Mouse (Mus musculus): ENCODE data around the gene Mlst8. TPM values are rescaled to one million over a fixed set of nuclear protein-coding genes. Genes with fewer than 3 reads are reported as not detected.

The Mlst8 gene
- total RNA-seq (2014; fragmentation: Nextera tagmentation) (5.2 and 7.0 TPM in 2 replicates), total RNA-seq (2017) (17.2 and 19.7 TPM in 2 replicates), polyA plus RNA-seq (2012) (6.4 and 7.1 TPM in 2 replicates)

DNA sequence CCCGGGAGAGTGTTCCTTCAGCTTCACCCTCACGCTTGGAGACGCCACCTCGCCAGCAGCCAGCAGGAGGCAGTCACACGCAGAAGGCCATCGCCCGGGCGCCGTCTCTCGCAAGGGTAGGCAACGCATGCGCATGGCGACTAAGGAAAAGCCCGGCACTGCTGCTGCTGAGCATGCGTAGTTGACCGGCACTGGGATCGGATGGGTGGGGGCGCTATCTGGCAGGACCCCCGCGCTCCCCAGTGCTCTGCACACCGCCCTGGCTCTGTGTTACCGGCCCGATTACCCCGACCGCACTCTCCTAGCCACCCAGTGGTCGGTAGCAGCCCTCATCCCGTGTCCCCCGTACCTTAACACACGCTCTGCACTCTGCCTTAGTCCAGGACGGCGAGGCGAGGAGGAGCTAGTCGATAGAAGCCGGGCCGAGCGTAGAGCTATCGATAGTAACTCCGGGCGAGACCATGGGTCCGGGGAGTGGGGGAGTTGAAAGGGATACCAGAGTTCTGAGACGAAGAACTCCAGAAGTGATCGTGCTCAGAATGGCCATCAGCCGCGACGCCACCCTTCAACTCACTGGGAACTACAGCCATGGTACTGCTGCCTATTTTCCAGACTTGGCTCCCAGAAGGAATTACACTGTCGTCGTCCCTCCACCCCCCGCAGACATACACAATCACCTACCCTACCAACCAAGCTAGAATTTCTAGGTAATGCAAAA is at the start of gene Mlst8:
TSS of gene Mlst8 (minus strand) at position 416 of the 718 bp plus-strand sequence.
- peak; percentile 90 for DNase-seq (ENCODE audit: low spot score)
- Histone ChIP-seq H3K4me1 (ENCODE audit: insufficient read depth, low read depth, low read length) (peaks cover 50% of the 10 kb centered on the region), H3K36me3 (replicated peaks) (peaks cover 45% of the 10 kb centered on the region), H3K9me3 (replicated peaks) (no peaks in the 10 kb centered on the region), H3K27me3 (ENCODE audit: insufficient read depth, low read length) (0 out of 2 replicates have a peak, but pooled peaks cover 3% of the 10 kb centered on the region), H3K4me3 (ENCODE audit: low read depth, low read length) (peak within 1 kb of the TSS; percentile 96)
- ATAC-seq (ENCODE audit: extremely low read depth, insufficient number of reproducible peaks, low FRiP score, poor library complexity, severe bottlenecking), result peak; percentile 74
- TF ChIP-seq POLR2AphosphoS5 (IDR thresholded peaks at IDR 0.05; ENCODE audit: insufficient replicate concordance, low read depth, low read length) (no peak), TAL1 (conservative IDR thresholded peaks at IDR 0.05; ENCODE audit: low read depth, low read length) (no peak), GATA2 (IDR thresholded peaks at IDR 0.05; ENCODE audit: borderline replicate concordance, low read depth, low read length) (no peak), CTCF (IDR thresholded peaks at IDR 0.05; ENCODE audit: low read depth, low read length) (peak; percentile 81), GATA1 (IDR thresholded peaks at IDR 0.05; ENCODE audit: borderline replicate concordance, low read length) (no peak)

GRCm38 (mm10) chr17:24528560-24528918 is 49.7 kb upstream of the Mlst8 start:
- TF ChIP-seq TAL1 (conservative IDR thresholded peaks at IDR 0.05; ENCODE audit: low read depth, low read length) (no peak), POLR2AphosphoS5 (IDR thresholded peaks at IDR 0.05; ENCODE audit: insufficient replicate concordance, low read depth, low read length) (no peak), GATA2 (IDR thresholded peaks at IDR 0.05; ENCODE audit: borderline replicate concordance, low read depth, low read length) (no peak), CTCF (IDR thresholded peaks at IDR 0.05; ENCODE audit: low read depth, low read length) (no peak), GATA1 (IDR thresholded peaks at IDR 0.05; ENCODE audit: borderline replicate concordance, low read length) (no peak)
- peaks cover 4% of the 10 kb centered on the region; the same call in 1 of the 2 replicates for H3K27me3 ChIP-seq (ENCODE audit: insufficient read depth, low read length)
- ATAC-seq (ENCODE audit: extremely low read depth, insufficient number of reproducible peaks, low FRiP score, poor library complexity, severe bottlenecking), result no peak
- peak overlapping the region; percentile 90 for H3K4me3 ChIP-seq (ENCODE audit: low read depth, low read length)
- no peak for DNase-seq (ENCODE audit: low spot score)
- H3K36me3 ChIP-seq (replicated peaks), result peaks cover 60% of the 10 kb centered on the region
- H3K4me1 ChIP-seq (ENCODE audit: insufficient read depth, low read depth, low read length), result peaks cover 67% of the 10 kb centered on the region
- H3K9me3 ChIP-seq (replicated peaks), result no peaks in the 10 kb centered on the region

DNA sequence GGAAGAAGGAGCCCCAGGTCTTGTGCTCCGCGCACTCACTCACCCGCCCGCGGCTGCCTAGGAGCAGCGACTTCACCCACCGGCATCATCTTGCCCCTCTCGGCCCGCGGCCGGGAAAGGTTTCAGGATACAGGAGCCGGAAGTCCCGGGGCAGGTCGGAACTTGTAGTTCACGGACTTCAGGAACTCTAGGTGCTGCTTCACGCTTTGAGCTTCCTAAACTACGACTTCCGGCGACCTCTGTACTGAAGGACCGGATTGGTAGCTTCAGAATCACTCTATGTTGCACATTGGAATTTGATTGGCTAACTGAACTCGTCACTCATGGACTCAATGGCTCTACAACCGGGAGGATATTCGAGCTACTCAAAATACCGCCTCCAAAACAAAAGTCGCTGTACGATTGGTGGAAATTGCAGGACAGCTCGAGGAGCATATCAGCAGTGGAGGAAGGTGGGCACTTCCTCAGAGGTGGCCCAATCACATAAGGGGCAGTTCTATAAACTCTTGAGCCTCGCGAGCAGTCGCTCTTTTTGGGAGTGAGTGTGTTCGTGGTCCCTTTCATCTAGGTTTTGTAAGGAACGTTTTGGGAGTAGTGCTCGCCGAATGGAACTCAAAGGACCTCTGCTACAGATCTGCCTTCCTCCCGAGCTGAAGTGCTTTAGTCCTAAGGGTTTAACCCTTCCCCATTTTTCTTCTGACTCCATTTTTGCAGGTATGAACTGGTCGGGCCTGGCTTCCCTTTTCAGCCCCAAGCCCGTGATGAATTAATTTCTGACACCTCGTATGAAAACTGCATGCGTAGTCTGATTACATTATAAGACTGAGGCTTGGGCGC is 49.1 kb upstream of the Mlst8 start, which contains the start of gene Traf7:
TSS of gene Traf7 (minus strand) at position 216 of the 837 bp plus-strand sequence.
- Histone ChIP-seq H3K4me1 (ENCODE audit: insufficient read depth, low read depth, low read length) (peaks cover 61% of the 10 kb centered on the region), H3K27me3 (ENCODE audit: insufficient read depth, low read length) (peaks cover 1% of the 10 kb centered on the region; the same call in 1 of the 2 replicates), H3K9me3 (replicated peaks) (no peaks in the 10 kb centered on the region), H3K36me3 (replicated peaks) (peaks cover 65% of the 10 kb centered on the region), H3K4me3 (ENCODE audit: low read depth, low read length) (peak within 1 kb of the TSS; percentile 90)
- DNase-seq (ENCODE audit: low spot score) (peak; percentile 100), ATAC-seq (ENCODE audit: extremely low read depth, insufficient number of reproducible peaks, low FRiP score, poor library complexity, severe bottlenecking) (peak; percentile 90)
- TF ChIP-seq POLR2AphosphoS5 (IDR thresholded peaks at IDR 0.05; ENCODE audit: insufficient replicate concordance, low read depth, low read length), result peak; percentile 97; the same call in 1 of the 2 replicates
- TF ChIP-seq GATA2 (IDR thresholded peaks at IDR 0.05; ENCODE audit: borderline replicate concordance, low read depth, low read length), result no peak

- ATAC-seq (ENCODE audit: extremely low read depth, insufficient number of reproducible peaks, low FRiP score, poor library complexity, severe bottlenecking) (no peak), DNase-seq (ENCODE audit: low spot score) (no peak)
- TF ChIP-seq TAL1 (conservative IDR thresholded peaks at IDR 0.05; ENCODE audit: low read depth, low read length) (no peak), POLR2AphosphoS5 (IDR thresholded peaks at IDR 0.05; ENCODE audit: insufficient replicate concordance, low read depth, low read length) (no peak)
- H3K27me3 ChIP-seq (ENCODE audit: insufficient read depth, low read length), result no peaks in the 10 kb centered on the region
- no peaks in the 10 kb centered on the region for H3K9me3 ChIP-seq (replicated peaks)
- peak overlapping the region; percentile 90 for H3K4me3 ChIP-seq (ENCODE audit: low read depth, low read length)
- peaks cover 54% of the 10 kb centered on the region for H3K4me1 ChIP-seq (ENCODE audit: insufficient read depth, low read depth, low read length)
- peaks cover 68% of the 10 kb centered on the region for H3K36me3 ChIP-seq (replicated peaks)
These were observed 48.4 kb upstream of the Mlst8 start for GRCm38 (mm10) chr17:24527315-24527714.

DNA sequence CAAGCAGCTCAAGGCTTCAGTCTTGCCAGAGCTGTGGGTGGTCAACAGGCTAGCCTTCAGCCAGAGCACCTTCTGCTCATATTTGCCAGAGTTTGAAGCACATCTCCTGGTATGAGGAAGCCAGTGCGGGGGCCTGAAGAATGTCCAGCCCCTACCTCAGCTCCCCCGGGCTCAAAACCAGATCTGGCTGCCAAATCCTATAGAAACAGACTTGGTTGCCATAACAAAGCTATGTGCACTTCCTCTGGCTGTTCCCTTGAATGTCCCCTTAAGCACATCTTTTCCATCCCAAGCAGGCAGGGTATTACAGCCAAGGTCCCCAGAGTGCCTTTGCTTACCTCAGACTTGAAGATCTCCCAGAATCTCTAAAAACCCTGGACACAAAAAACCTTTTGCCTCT is 45.9 kb upstream of the Mlst8 start:
- ATAC-seq (ENCODE audit: extremely low read depth, insufficient number of reproducible peaks, low FRiP score, poor library complexity, severe bottlenecking), result no peak
- no peaks in the 10 kb centered on the region for H3K27me3 ChIP-seq (ENCODE audit: insufficient read depth, low read length)
- TF ChIP-seq GATA1 (IDR thresholded peaks at IDR 0.05; ENCODE audit: borderline replicate concordance, low read length), result no peak
- no peak for TF ChIP-seq GATA2 (IDR thresholded peaks at IDR 0.05; ENCODE audit: borderline replicate concordance, low read depth, low read length)
- TF ChIP-seq CTCF (IDR thresholded peaks at IDR 0.05; ENCODE audit: low read depth, low read length), result no peak
- TF ChIP-seq POLR2AphosphoS5 (IDR thresholded peaks at IDR 0.05; ENCODE audit: insufficient replicate concordance, low read depth, low read length), result no peak
- no peak for TF ChIP-seq TAL1 (conservative IDR thresholded peaks at IDR 0.05; ENCODE audit: low read depth, low read length)
- no peak for DNase-seq (ENCODE audit: low spot score)
- H3K36me3 ChIP-seq (replicated peaks), result peaks cover 77% of the 10 kb centered on the region
- no peak overlapping the region for H3K4me3 ChIP-seq (ENCODE audit: low read depth, low read length)
- no peaks in the 10 kb centered on the region for H3K9me3 ChIP-seq (replicated peaks)
- H3K4me1 ChIP-seq (ENCODE audit: insufficient read depth, low read depth, low read length), result peaks cover 56% of the 10 kb centered on the region

DNA sequence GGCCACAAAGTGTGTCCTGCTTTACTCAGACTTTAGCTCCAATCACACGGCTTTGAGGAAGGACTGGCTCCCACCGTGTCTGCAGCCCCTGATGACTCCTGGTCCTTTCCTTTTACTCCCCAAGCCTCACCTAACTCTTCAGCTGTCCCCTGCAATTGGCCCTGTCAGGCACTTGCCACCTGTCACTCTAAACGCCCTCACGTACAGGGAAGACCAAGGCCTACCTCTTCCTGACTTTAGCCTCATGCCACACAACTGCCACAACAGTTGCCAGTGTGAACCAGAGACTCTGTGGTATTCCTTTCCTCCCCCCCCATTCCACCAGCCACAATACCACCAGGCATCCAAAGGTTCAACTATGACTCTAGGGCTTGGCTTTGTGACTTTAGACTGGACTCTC is 41.6 kb upstream of the Mlst8 start:
- no peak overlapping the region for H3K4me3 ChIP-seq (ENCODE audit: low read depth, low read length)
- DNase-seq (ENCODE audit: low spot score), result no peak
- ATAC-seq (ENCODE audit: extremely low read depth, insufficient number of reproducible peaks, low FRiP score, poor library complexity, severe bottlenecking), result no peak
- TF ChIP-seq TAL1 (conservative IDR thresholded peaks at IDR 0.05; ENCODE audit: low read depth, low read length), result no peak
- no peak for TF ChIP-seq GATA2 (IDR thresholded peaks at IDR 0.05; ENCODE audit: borderline replicate concordance, low read depth, low read length)
- no peak for TF ChIP-seq GATA1 (IDR thresholded peaks at IDR 0.05; ENCODE audit: borderline replicate concordance, low read length)
- TF ChIP-seq CTCF (IDR thresholded peaks at IDR 0.05; ENCODE audit: low read depth, low read length), result no peak
- TF ChIP-seq POLR2AphosphoS5 (IDR thresholded peaks at IDR 0.05; ENCODE audit: insufficient replicate concordance, low read depth, low read length), result no peak
- peaks cover 40% of the 10 kb centered on the region for H3K4me1 ChIP-seq (ENCODE audit: insufficient read depth, low read depth, low read length)
- H3K9me3 ChIP-seq (replicated peaks), result no peaks in the 10 kb centered on the region
- H3K36me3 ChIP-seq (replicated peaks), result peaks cover 93% of the 10 kb centered on the region
- H3K27me3 ChIP-seq (ENCODE audit: insufficient read depth, low read length), result no peaks in the 10 kb centered on the region
